Mouse (Mus musculus) forebrain, embryonic 10.5 days (tissue): ENCODE data around the gene Sgsm1. TPM values are rescaled to one million over a fixed set of nuclear protein-coding genes. Genes with fewer than 3 reads are reported as not detected.
A peak's percentile ranks its signal among the peaks of the same experiment; 100 is the strongest.

Experiments
- DNase-seq: peaks from one replicate; pipeline ENCODE4 v3.0.0-alpha.2; 2017; ENCODE audit warnings: low spot score; ENCODE audit errors: extremely low spot score
- H3K27ac ChIP-seq: fragments of 300-500 bp; sonication (generic); 2 replicates; pipeline ENCODE4 v1.5.1; 2016; ENCODE audit warnings: mild to moderate bottlenecking
- H3K27me3 ChIP-seq: fragments of 300-500 bp; sonication (generic); 2 replicates; pipeline ENCODE4 v1.6.1; 2016; ENCODE audit warnings: mild to moderate bottlenecking; ENCODE audit not compliant: poor library complexity, severe bottlenecking
- H3K36me3 ChIP-seq: fragments of 300-500 bp; sonication (generic); replicated peaks from 2 replicates; pipeline ENCODE4 v1.6.1; 2016; ENCODE audit warnings: mild to moderate bottlenecking, moderate library complexity
- H3K4me1 ChIP-seq: fragments of 300-500 bp; sonication (generic); 2 replicates; pipeline ENCODE4 v1.6.1; 2016
- H3K4me3 ChIP-seq: fragments of 300-500 bp; sonication (generic); 2 replicates; pipeline ENCODE4 v1.5.1; 2016; ENCODE audit warnings: mild to moderate bottlenecking, moderate library complexity
- H3K9me3 ChIP-seq: fragments of 300-500 bp; sonication (generic); 2 replicates; pipeline ENCODE4 v1.6.1; 2016; ENCODE audit warnings: mild to moderate bottlenecking, moderate library complexity
- WGBS: fragments of 180-500 bp; shearing (Covaris S2); methylation state at CpG from one replicate; pipeline ENCODE4 v1.1.7; 2016; 5-methylcytosine and 5-hydroxymethylcytosine counted together
- microRNA-seq: library from miRNA; unstranded; fragments of <30 nt; microRNA quantifications from one replicate; pipeline ENCODE4, GENCODE M21; 2017
- polyA plus RNA-seq: library from polyadenylated mRNA; unstranded; fragments of >200 nt; fragmentation: Nextera tagmentation; extraction: Ambion mirVana; gene quantifications from 2 replicates; pipeline ENCODE4 v1.2.1, GENCODE M21; 2016

Sgsm1 gene
- polyA plus RNA-seq, 1 experiment from 2014 or later = 15.5 TPM

DNA sequence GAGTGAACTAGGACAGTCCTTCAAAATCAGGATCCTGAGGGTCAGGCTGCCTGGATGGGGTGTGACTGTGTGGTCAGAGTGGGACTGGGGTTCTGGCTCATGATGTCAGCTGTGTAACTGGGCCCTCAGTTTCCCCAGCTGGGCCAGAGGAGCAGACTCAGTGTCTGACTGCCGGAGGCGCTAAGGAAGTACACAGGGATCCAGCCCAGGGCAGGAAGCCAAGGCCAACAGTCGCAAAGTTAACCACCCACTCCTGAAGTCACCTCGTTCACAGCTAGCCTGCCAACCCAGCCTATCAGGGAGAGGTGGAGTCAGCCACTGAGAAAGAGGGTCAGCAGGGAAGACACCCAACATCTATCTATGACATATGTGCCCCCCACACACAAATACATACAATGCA lies 102.5 kb downstream of the Sgsm1 start:
- 0 out of 2 replicates have a peak, but pooled peaks cover 4% of the 10 kb centered on the region for H3K9me3 ChIP-seq
- DNase-seq = no peak
- peaks cover 48% of the 10 kb centered on the region for H3K4me1 ChIP-seq
- H3K27me3 ChIP-seq = no peaks in the 10 kb centered on the region
- H3K27ac ChIP-seq = 0 out of 2 replicates have a peak overlapping the region, but pooled peaks have one; percentile 33
- WGBS = 82% methylated on average over 4 of the region's 4 CpGs
- H3K4me3 ChIP-seq = no peak overlapping the region
- H3K36me3 ChIP-seq = no peaks in the 10 kb centered on the region

DNA sequence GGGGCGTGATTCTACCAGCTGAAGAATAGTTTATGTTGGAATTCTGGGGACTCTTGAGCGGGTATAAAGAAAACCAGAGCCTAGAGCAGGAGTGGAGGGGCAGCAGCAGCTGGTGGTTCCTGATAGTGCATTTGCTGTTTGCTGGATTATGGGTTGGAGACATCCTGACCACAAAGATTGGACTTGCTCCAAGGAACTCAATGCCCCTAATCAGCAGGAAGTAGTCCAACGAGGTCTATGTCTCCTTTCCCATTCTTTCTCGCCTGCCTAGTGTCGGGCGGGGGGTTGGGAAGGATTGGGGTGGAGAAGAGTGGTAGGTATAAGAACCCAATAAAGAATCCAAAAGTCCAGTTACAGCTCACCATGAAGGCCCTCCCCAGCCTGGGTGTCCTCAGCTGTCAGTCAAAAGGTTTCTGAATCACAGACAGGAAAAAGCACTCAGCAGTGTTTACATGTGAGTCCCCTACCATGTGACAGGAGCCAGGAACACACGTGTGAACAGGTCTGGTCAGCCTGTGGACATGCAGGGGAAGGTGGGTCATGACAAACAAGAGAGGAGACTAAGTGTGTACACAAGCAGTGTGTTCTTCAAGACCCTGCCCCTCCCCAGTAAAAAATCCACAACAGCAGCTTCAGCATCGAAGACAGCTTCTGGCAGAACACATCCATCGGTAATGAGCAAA lies 103.8 kb downstream of the Sgsm1 start:
- H3K36me3 ChIP-seq = no peaks in the 10 kb centered on the region
- DNase-seq = no peak
- 0 out of 2 replicates have a peak overlapping the region, but pooled peaks have one; percentile 17 for H3K27ac ChIP-seq
- peaks cover 40% of the 10 kb centered on the region for H3K4me1 ChIP-seq
- 0 out of 2 replicates have a peak, but pooled peaks cover 5% of the 10 kb centered on the region for H3K9me3 ChIP-seq
- H3K4me3 ChIP-seq = no peak overlapping the region
- no peaks in the 10 kb centered on the region for H3K27me3 ChIP-seq
- 69% methylated on average over 9 of the region's 9 CpGs for WGBS

DNA sequence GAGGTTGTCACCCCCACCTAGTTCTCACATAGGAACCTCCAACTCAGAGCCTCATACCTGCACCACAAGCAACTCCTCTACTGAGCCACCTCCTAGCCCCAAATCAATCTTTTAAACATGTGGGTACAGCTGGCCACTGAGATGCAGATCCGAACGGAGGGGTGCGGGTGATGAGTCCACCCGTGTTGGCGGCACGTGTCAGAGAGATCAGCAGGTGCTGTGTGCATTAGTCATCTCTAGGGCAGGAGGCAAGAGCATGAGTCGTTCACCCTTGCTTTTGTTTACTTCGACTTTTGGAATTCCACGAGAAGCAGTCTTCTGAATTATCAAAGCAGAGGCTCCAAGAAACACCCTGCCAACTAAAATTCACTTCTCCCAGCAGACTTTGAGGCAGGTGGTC lies 106.4 kb downstream of the Sgsm1 start:
- 95% methylated on average over 9 of the region's 9 CpGs for WGBS
- Histone ChIP-seq H3K4me3 (no peak overlapping the region), H3K27me3 (no peaks in the 10 kb centered on the region), H3K36me3 (no peaks in the 10 kb centered on the region), H3K9me3 (0 out of 2 replicates have a peak, but pooled peaks cover 5% of the 10 kb centered on the region), H3K4me1 (peaks cover 30% of the 10 kb centered on the region), H3K27ac (no peak overlapping the region)
- no peak for DNase-seq

DNA sequence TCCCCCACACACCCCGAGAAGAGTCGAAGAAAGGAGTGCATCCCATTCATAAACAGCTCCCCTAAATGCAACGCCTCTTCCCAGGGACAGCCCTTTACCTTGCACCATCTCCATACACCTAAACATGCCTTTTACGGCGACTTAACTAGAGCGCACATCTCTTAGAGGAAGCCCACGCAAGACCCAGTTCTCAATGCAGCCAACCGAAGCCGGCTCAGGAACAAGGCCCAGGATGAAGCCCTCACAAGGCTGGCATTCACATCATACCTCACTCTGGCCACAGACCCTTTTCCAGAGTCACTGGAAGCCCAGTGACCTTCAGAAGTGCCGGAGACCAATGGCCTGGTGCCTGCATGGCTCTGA lies 110.8 kb downstream of the Sgsm1 start:
- H3K4me3 ChIP-seq = no peak overlapping the region
- no peaks in the 10 kb centered on the region for H3K36me3 ChIP-seq
- 86% methylated on average over 10 of the region's 10 CpGs for whole genome bisulfite sequencing
- H3K27ac ChIP-seq = peak overlapping the region; percentile 22; the same call in 1 of the 2 replicates
- H3K9me3 ChIP-seq = 0 out of 2 replicates have a peak, but pooled peaks cover 5% of the 10 kb centered on the region
- H3K4me1 ChIP-seq = peaks cover 16% of the 10 kb centered on the region
- no peaks in the 10 kb centered on the region for H3K27me3 ChIP-seq
- no peak for DNase-seq

DNA sequence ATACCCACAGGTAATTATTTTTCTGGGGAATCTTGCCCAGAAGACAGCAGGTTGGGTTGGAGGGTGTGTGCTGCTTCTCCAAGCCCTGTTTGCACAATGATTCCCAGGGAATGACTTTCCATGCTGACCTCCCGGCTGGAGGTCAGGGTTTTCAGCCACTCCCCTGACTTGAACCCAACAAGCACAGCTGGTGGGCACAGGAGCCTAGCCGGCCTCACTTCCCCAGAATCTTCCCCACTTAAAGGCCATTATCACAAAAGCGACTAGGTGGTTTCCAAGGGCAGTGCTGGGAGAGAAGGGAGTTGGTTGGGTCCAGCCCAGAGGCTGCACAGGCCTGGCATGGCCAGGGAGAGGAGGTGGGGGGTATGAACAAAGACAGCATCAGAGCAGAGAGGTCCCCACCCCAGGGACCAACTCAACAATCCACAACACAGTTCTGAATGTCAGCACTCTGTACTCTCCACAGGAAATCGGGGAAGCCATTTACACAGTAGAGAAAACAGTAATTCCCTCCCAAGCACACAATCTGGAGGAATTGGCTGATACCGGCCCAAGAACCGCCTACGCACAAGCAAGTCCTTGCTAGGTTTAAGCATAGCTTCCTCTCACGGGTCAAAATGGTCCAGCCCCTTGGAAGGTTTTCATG lies 111.3 kb downstream of the Sgsm1 start:
- no peak overlapping the region for H3K4me3 ChIP-seq
- 62% methylated on average over 8 of the region's 8 CpGs for WGBS
- peak overlapping the region; percentile 44; the same call in 1 of the 2 replicates for H3K27ac ChIP-seq
- no peaks in the 10 kb centered on the region for H3K27me3 ChIP-seq
- 0 out of 2 replicates have a peak, but pooled peaks cover 5% of the 10 kb centered on the region for H3K9me3 ChIP-seq
- DNase-seq = no peak
- H3K4me1 ChIP-seq = peaks cover 16% of the 10 kb centered on the region
- no peaks in the 10 kb centered on the region for H3K36me3 ChIP-seq

DNA sequence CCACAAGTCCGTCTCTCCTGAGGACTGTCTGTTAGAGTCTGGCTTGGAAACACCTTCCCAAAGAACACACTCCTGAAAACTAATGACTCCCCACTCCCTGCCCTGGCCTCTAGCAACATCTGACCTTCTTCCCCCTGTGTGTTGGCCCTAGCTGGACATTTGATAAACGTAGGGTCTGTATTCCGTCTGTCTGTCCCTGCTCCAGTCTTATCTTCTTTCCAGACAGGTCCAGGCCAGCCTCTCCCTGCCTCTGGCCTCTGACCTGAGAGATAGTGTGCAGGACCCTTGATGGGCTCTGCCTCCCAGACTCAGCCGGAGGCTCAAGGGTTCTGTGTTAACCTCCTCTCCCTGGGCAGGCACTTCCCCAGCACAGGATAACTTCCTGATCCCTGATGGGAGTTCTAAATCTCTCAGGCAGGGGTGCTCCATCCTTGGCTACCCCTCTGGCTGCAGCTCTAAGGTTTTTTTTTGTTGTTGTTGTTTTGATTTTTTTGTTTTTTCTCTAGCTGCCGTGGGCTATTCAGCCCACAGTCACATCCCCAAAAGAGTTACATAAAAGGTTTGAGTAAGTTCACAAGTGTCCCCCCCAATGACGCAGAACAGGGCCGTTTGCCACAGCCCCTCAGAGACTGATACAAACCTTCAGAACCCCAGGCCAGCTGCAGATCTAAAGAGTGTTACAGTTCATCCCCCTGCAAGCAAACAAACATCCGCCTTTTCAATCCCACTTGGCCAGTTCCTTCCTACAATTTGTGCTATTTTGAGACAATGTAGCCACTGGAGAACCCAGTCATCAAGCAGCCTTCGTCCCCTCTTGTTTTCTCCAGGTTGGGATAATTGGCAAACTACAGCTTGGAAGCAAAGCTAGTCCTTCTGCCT lies 113.4 kb downstream of the Sgsm1 start:
- no peak overlapping the region for H3K4me3 ChIP-seq
- H3K36me3 ChIP-seq = no peaks in the 10 kb centered on the region
- H3K27ac ChIP-seq = peak overlapping the region; percentile 61; the same call in 1 of the 2 replicates
- no peak for DNase-seq
- peaks cover 22% of the 10 kb centered on the region for H3K4me1 ChIP-seq
- H3K27me3 ChIP-seq = no peaks in the 10 kb centered on the region
- H3K9me3 ChIP-seq = no peaks in the 10 kb centered on the region
- 74% methylated on average over 9 of the region's 9 CpGs for WGBS

DNA sequence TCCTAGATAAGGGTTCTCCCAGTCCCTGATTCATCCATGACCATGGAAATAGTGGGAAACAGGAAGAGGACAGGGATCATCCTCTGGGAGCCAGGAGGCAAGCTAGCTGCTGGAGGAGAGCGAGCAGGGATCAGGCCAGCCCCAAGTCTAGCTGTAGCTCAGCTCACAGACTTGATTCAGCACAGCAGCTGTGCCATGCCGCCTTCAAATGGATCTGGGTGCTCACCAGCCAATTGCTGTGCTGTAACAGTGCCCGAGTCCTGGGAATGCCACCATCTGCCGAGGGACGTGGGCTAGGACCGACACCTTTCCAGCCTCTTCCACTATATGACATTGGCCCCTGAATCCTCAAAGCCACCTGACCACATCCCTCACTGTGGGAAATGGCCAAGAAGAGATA lies 114.7 kb downstream of the Sgsm1 start:
- no peaks in the 10 kb centered on the region for H3K27me3 ChIP-seq
- DNase-seq = no peak
- 92% methylated on average over 6 of the region's 6 CpGs for WGBS
- peaks cover 10% of the 10 kb centered on the region for H3K36me3 ChIP-seq
- H3K27ac ChIP-seq = 0 out of 2 replicates have a peak overlapping the region, but pooled peaks have one; percentile 48
- no peak overlapping the region for H3K4me3 ChIP-seq
- H3K9me3 ChIP-seq = no peaks in the 10 kb centered on the region
- H3K4me1 ChIP-seq = peaks cover 26% of the 10 kb centered on the region

DNA sequence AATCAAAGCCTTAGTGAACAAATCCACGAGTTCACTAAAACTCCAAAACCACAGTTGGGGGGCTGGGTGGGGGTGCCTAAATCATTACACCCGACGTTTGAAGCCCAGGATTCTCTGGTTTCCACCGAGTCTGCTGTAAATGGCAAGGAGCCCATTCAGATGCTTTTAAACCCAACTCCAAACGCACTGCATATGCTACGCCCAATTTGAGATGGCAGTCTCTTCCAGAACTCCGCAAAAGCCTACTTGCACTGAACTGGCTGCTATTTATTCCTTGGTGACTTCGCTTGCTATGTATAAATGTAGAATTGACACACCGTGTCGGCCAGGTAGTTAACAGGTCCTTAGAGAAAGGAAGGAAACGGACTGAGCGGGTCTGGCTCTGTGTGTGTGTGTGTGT lies 115.1 kb downstream of the Sgsm1 start:
- Histone ChIP-seq H3K27me3 (no peaks in the 10 kb centered on the region), H3K9me3 (no peaks in the 10 kb centered on the region), H3K4me1 (peaks cover 30% of the 10 kb centered on the region), H3K36me3 (peaks cover 14% of the 10 kb centered on the region), H3K4me3 (no peak overlapping the region), H3K27ac (no peak overlapping the region)
- 92% methylated on average over 12 of the region's 12 CpGs for WGBS
- DNase-seq = no peak

DNA sequence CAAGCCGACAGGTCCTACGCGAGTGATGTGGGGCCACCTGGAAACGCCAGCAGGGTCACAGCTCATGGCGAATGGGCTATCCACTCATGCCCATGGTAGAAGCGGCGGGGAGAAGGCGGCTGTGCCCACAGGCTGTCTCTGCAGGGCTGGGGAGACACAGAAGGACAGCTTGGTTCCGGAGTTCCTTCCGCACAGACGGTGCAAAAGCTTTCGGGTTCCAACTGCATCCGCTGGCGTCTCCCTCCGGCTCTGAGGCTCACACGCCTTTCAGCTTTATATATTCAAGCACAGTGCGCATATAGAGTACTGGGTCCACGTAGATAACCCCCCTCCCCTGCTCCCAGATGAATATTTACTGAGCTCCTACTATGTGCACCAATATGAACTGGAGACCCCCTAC lies 116.8 kb downstream of the Sgsm1 start:
- no peaks in the 10 kb centered on the region for H3K9me3 ChIP-seq
- 93% methylated on average over 18 of the region's 18 CpGs for WGBS
- no peak for DNase-seq
- H3K36me3 ChIP-seq = peaks cover 31% of the 10 kb centered on the region
- H3K27me3 ChIP-seq = no peaks in the 10 kb centered on the region
- no peak overlapping the region for H3K4me3 ChIP-seq
- H3K27ac ChIP-seq = no peak overlapping the region
- peaks cover 23% of the 10 kb centered on the region for H3K4me1 ChIP-seq

Small RNAs within 50 kb of the gene (microRNA-seq; reads per million reads assigned to microRNA genes)
- gene Mir7229 (not detected), gene Mir7230 (not detected)

Other genes with a start within 250 kb of the Sgsm1 start
- gene Crybb2, start 240.7 kb downstream of the Sgsm1 start, polyA plus RNA-seq = not detected in 2 replicates
- 1.0 TPM in 2 replicates for gene Crybb3, start 229.2 kb downstream of the Sgsm1 start, polyA plus RNA-seq
- 4.4 and 4.5 TPM in 2 replicates for gene 2900026A02Rik, start 89.5 kb downstream of the Sgsm1 start, polyA plus RNA-seq
- 0.22 and 0.67 TPM in 2 replicates for gene Tmem211, start 83.9 kb downstream of the Sgsm1 start, polyA plus RNA-seq
- gene Aym1, start 46.5 kb upstream of the Sgsm1 start, polyA plus RNA-seq = not detected in 2 replicates
- gene Wscd2, start 179.5 kb upstream of the Sgsm1 start, polyA plus RNA-seq = 3.9 and 4.5 TPM in 2 replicates